Mouse (Mus musculus): ENCODE measurements around the gene Cadps2. TPM values are rescaled to one million over a fixed set of nuclear protein-coding genes. Genes with fewer than 3 reads are reported as not detected.

Cadps2 gene
- polyA plus RNA-seq (2012; ENCODE audit: insufficient read depth, insufficient read length, low replicate concordance, missing spikeins), result not detected in 2 replicates

DNA sequence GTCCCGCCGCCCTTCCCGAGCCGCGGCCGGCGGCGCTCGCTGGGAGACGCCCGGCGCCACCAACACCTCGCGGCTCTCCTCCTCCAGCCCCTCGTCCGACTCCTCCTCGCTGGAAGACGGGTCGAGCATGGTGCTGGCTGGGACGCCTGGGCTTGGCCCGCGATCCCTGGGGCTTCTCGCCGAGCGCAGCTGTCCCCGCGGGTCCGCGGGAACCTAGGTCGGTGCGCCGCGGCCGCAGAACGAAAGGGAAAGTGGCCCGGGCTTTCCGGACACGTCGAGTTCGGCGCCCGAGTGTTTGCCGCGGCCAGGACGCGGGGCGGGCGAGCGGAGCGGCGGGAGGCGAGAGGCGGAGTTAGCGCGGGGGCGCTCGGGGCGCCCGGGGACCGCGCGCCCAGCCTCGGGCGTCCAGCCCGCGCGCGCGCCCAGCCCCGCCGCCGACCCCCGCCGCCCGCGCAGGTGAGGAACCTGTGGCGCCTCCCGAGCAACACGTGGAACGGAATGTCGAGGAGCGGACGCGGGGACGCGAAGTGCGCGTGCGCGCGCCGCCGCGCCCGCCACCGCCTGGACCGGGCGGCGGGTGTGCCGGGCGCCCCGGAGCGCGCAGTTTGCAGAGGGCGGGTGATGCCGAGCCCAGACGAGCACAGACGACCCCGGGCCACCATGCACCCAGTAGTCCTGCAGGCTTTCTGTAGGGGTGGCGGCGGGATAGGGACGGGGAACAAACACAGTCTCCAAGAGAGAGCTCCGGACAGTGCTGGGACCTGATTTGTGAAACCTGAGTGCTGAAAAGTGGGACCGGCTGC lies at the start of gene Cadps2:
Gene Cadps2, minus strand, starts transcription at position 413 of the 803 bp plus-strand sequence.
- peak within 1 kb of the TSS; percentile 73 for H3K4me3 ChIP-seq (ENCODE audit: insufficient read depth, low read depth, low read length)
- H3K27ac ChIP-seq (ENCODE audit: insufficient read depth, low read depth, low read length), result no peak within 1 kb of the TSS
- WGBS, result under 1% methylated on average over 106 of the region's 114 CpGs
- TF ChIP-seq CTCF (IDR thresholded peaks at IDR 0.05; ENCODE audit: insufficient read depth, low read depth, low read length) (no peak), POLR2A (IDR thresholded peaks at IDR 0.05; ENCODE audit: insufficient read depth, low read depth, low read length) (no peak)
- peaks cover 8% of the 10 kb centered on the region; the same call in 1 of the 2 replicates for H3K4me1 ChIP-seq (ENCODE audit: control insufficient read depth, insufficient read depth, low read length)

GRCm38 (mm10) chr6:23886418-23886817 lies 47.2 kb upstream of the Cadps2 start:
- Histone ChIP-seq H3K4me3 (ENCODE audit: insufficient read depth, low read depth, low read length) (no peak overlapping the region), H3K27ac (ENCODE audit: insufficient read depth, low read depth, low read length) (no peak overlapping the region), H3K4me1 (ENCODE audit: control insufficient read depth, insufficient read depth, low read length) (no peaks in the 10 kb centered on the region)
- TF ChIP-seq POLR2A (IDR thresholded peaks at IDR 0.05; ENCODE audit: insufficient read depth, low read depth, low read length) (no peak), CTCF (IDR thresholded peaks at IDR 0.05; ENCODE audit: insufficient read depth, low read depth, low read length) (no peak)
- WGBS, result 15% methylated on average over 6 of the region's 6 CpGs

GRCm38 (mm10) chr6:23876765-23877408 lies 37.7 kb upstream of the Cadps2 start:
- no peak for TF ChIP-seq POLR2A (IDR thresholded peaks at IDR 0.05; ENCODE audit: insufficient read depth, low read depth, low read length)
- no peak for TF ChIP-seq CTCF (IDR thresholded peaks at IDR 0.05; ENCODE audit: insufficient read depth, low read depth, low read length)
- Histone ChIP-seq H3K4me1 (ENCODE audit: control insufficient read depth, insufficient read depth, low read length) (no peaks in the 10 kb centered on the region), H3K4me3 (ENCODE audit: insufficient read depth, low read depth, low read length) (no peak overlapping the region), H3K27ac (ENCODE audit: insufficient read depth, low read depth, low read length) (no peak overlapping the region)
- 38% methylated on average over 4 of the region's 4 CpGs for WGBS

DNA sequence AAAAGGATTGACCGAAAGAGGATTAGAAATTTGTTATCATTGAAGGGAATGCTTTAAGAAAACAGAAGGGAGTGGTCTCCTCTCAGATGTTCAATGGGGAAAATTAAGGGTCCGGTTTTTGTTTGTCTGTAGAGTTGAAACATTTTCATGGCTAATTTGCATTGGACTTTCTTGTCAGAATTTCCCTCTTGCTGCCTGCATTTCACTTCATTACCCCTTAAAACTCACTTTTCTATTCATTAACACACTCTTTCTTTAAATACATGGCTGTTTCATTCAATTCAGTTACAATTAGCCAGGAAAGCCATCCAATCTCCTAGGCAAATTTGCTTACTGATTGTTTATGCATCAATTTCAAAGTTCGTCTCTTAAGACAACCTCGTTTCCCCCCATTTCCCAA lies 37.1 kb upstream of the Cadps2 start:
- WGBS, result 42% methylated on average over 4 of the region's 4 CpGs
- no peak for TF ChIP-seq POLR2A (IDR thresholded peaks at IDR 0.05; ENCODE audit: insufficient read depth, low read depth, low read length)
- no peak for TF ChIP-seq CTCF (IDR thresholded peaks at IDR 0.05; ENCODE audit: insufficient read depth, low read depth, low read length)
- Histone ChIP-seq H3K4me3 (ENCODE audit: insufficient read depth, low read depth, low read length) (no peak overlapping the region), H3K4me1 (ENCODE audit: control insufficient read depth, insufficient read depth, low read length) (no peaks in the 10 kb centered on the region), H3K27ac (ENCODE audit: insufficient read depth, low read depth, low read length) (no peak overlapping the region)

- Histone ChIP-seq H3K4me3 (ENCODE audit: insufficient read depth, low read depth, low read length) (no peak overlapping the region), H3K27ac (ENCODE audit: insufficient read depth, low read depth, low read length) (no peak overlapping the region), H3K4me1 (ENCODE audit: control insufficient read depth, insufficient read depth, low read length) (no peaks in the 10 kb centered on the region)
- no peak for TF ChIP-seq CTCF (IDR thresholded peaks at IDR 0.05; ENCODE audit: insufficient read depth, low read depth, low read length)
- TF ChIP-seq POLR2A (IDR thresholded peaks at IDR 0.05; ENCODE audit: insufficient read depth, low read depth, low read length), result no peak
- WGBS, result 86% methylated on average over 4 of the region's 4 CpGs
These were observed 34.6 kb upstream of the Cadps2 start for GRCm38 (mm10) chr6:23873812-23874211.

- TF ChIP-seq CTCF (IDR thresholded peaks at IDR 0.05; ENCODE audit: insufficient read depth, low read depth, low read length) (no peak), POLR2A (IDR thresholded peaks at IDR 0.05; ENCODE audit: insufficient read depth, low read depth, low read length) (no peak)
- WGBS, result 87% methylated on average over 3 of the region's 3 CpGs
- H3K4me3 ChIP-seq (ENCODE audit: insufficient read depth, low read depth, low read length), result no peak overlapping the region
- H3K4me1 ChIP-seq (ENCODE audit: control insufficient read depth, insufficient read depth, low read length), result no peaks in the 10 kb centered on the region
- no peak overlapping the region for H3K27ac ChIP-seq (ENCODE audit: insufficient read depth, low read depth, low read length)
These were observed 34.0 kb upstream of the Cadps2 start for GRCm38 (mm10) chr6:23873231-23873630.

DNA sequence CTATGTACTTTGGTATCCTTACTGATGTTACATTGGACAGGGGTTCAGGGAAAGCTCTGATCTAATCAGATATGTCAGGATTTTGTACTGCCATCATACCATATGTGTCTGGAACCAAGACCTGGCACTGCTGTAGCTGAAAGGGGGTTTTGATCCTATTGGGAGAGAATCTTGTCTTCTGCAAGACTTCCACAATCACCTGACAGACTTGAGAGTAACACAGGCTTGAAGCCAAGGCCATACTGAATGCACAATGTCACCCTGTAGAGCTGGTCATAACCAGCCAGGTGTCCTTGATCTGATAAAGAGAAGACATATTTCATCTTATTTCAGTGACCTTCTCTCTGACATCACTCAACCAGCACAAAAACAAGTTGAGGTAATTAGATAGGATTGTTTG lies 30.8 kb upstream of the Cadps2 start:
- H3K4me3 ChIP-seq (ENCODE audit: insufficient read depth, low read depth, low read length), result no peak overlapping the region
- TF ChIP-seq CTCF (IDR thresholded peaks at IDR 0.05; ENCODE audit: insufficient read depth, low read depth, low read length), result no peak
- TF ChIP-seq POLR2A (IDR thresholded peaks at IDR 0.05; ENCODE audit: insufficient read depth, low read depth, low read length), result no peak
- no peak overlapping the region for H3K27ac ChIP-seq (ENCODE audit: insufficient read depth, low read depth, low read length)
- no peaks in the 10 kb centered on the region for H3K4me1 ChIP-seq (ENCODE audit: control insufficient read depth, insufficient read depth, low read length)

DNA sequence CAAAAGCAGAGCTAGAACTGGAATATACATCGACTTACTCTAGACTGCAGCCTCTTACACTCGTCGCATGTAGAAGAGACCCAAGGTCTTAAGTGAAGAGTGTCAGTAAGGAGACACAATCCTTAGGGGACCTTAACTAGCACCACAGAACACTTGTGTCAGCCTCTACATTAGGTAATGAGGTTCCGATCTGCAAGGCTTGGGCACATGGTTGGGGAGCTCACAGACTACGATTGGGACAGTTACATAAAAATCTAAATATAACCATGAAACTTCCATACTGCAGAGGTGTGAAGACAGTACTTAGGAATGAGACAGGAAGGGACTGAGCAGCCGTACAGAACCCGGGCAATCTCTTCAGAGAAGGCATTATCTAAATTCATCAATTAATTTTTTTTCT lies 27.1 kb upstream of the Cadps2 start:
- no peaks in the 10 kb centered on the region for H3K4me1 ChIP-seq (ENCODE audit: control insufficient read depth, insufficient read depth, low read length)
- WGBS, result 95% methylated on average over 7 of the region's 7 CpGs
- no peak overlapping the region for H3K4me3 ChIP-seq (ENCODE audit: insufficient read depth, low read depth, low read length)
- no peak for TF ChIP-seq CTCF (IDR thresholded peaks at IDR 0.05; ENCODE audit: insufficient read depth, low read depth, low read length)
- TF ChIP-seq POLR2A (IDR thresholded peaks at IDR 0.05; ENCODE audit: insufficient read depth, low read depth, low read length), result no peak
- H3K27ac ChIP-seq (ENCODE audit: insufficient read depth, low read depth, low read length), result no peak overlapping the region

- H3K27ac ChIP-seq (ENCODE audit: insufficient read depth, low read depth, low read length), result no peak overlapping the region
- no peak overlapping the region for H3K4me3 ChIP-seq (ENCODE audit: insufficient read depth, low read depth, low read length)
- 90% methylated on average over 11 of the region's 11 CpGs for WGBS
These were observed 14.2 kb upstream of the Cadps2 start for GRCm38 (mm10) chr6:23853464-23853863.

More at GRCm38 (mm10) chr6:23853464-23853863, 14.2 kb upstream of the Cadps2 start:
- TF ChIP-seq CTCF (IDR thresholded peaks at IDR 0.05; ENCODE audit: insufficient read depth, low read depth, low read length) (no peak), POLR2A (IDR thresholded peaks at IDR 0.05; ENCODE audit: insufficient read depth, low read depth, low read length) (no peak)
- H3K4me1 ChIP-seq (ENCODE audit: control insufficient read depth, insufficient read depth, low read length), result no peaks in the 10 kb centered on the region

All from olfactory bulb, adult 2 months (tissue).